Mouse (Mus musculus) liver, postnatal 0 days (tissue): ENCODE measurements at regions not wholly inside any gene's neighbourhood (a gene's known extent, or its start where the extent isn't known, plus 50 kb on each side); places are given as distances from the start of the nearest gene placed in this dataset.

ENCODE experiments used
- ATAC-seq: fragments of 200-750 bp; cut with Nextera tagmentation; 2 replicates; pipeline ENCODE4 v1.8.0; 2017; ENCODE audit warnings: mild to moderate bottlenecking, moderate library complexity
- DNase-seq: peaks from one replicate; pipeline ENCODE4 v3.0.0-alpha.2; 2016
- H3K27ac ChIP-seq: fragments of 300-500 bp; sonication (generic); 2 replicates; pipeline ENCODE4 v1.5.1; 2014; ENCODE audit warnings: antibody characterized with exemption, moderate library complexity, mild to moderate bottlenecking, low read depth
- H3K27me3 ChIP-seq: fragments of 300-500 bp; sonication (generic); 2 replicates; pipeline ENCODE4 v1.6.1; 2014; ENCODE audit warnings: low read length, control low read depth, mixed read lengths; ENCODE audit not compliant: insufficient read depth
- H3K36me3 ChIP-seq: fragments of 300-500 bp; sonication (generic); replicated peaks from 2 replicates; pipeline ENCODE4 v1.6.1; 2014; ENCODE audit warnings: mild to moderate bottlenecking, control low read depth, low read length, moderate library complexity, mixed read lengths; ENCODE audit not compliant: insufficient read depth
- H3K4me1 ChIP-seq: fragments of 300-500 bp; sonication (generic); 2 replicates; pipeline ENCODE4 v1.6.1; 2014; ENCODE audit warnings: antibody characterized with exemption, mild to moderate bottlenecking, control low read depth; ENCODE audit not compliant: insufficient read depth
- H3K4me2 ChIP-seq: fragments of 300-500 bp; sonication (generic); 2 replicates; pipeline ENCODE4 v1.6.1; 2014; ENCODE audit warnings: low read depth, mild to moderate bottlenecking, low read length, moderate library complexity, mixed read lengths
- H3K4me3 ChIP-seq: fragments of 300-500 bp; sonication (generic); 2 replicates; pipeline ENCODE4 v1.5.1; 2014; ENCODE audit warnings: low read depth, low read length
- H3K9ac ChIP-seq: fragments of 300-500 bp; sonication (generic); replicated peaks from 2 replicates; pipeline ENCODE4 v1.6.1; 2014; ENCODE audit warnings: mild to moderate bottlenecking, moderate library complexity
- H3K9me3 ChIP-seq: fragments of 300-500 bp; sonication (generic); 2 replicates; pipeline ENCODE4 v1.6.1; 2016; ENCODE audit warnings: mild to moderate bottlenecking, control low read depth, low read length, mixed read lengths
- CTCF ChIP-seq: sonication (generic); IDR thresholded peaks from 2 replicates; pipeline ENCODE4 v1.5.1; 2016; ENCODE audit warnings: antibody characterized with exemption, low read depth
- EP300 ChIP-seq: IDR thresholded peaks from 2 replicates; pipeline ENCODE4 v1.6.1; 2016; ENCODE audit warnings: antibody characterized with exemption, low read depth, mild to moderate bottlenecking
- WGBS: fragments of 180-500 bp; shearing (Covaris S2); extraction: QIAGEN DNeasy Blood & Tissue Kit; methylation state at CpG from one replicate; pipeline ENCODE4 v1.1.7; 2014; ENCODE audit not compliant: insufficient replicate concordance; 5-methylcytosine and 5-hydroxymethylcytosine counted together

DNA sequence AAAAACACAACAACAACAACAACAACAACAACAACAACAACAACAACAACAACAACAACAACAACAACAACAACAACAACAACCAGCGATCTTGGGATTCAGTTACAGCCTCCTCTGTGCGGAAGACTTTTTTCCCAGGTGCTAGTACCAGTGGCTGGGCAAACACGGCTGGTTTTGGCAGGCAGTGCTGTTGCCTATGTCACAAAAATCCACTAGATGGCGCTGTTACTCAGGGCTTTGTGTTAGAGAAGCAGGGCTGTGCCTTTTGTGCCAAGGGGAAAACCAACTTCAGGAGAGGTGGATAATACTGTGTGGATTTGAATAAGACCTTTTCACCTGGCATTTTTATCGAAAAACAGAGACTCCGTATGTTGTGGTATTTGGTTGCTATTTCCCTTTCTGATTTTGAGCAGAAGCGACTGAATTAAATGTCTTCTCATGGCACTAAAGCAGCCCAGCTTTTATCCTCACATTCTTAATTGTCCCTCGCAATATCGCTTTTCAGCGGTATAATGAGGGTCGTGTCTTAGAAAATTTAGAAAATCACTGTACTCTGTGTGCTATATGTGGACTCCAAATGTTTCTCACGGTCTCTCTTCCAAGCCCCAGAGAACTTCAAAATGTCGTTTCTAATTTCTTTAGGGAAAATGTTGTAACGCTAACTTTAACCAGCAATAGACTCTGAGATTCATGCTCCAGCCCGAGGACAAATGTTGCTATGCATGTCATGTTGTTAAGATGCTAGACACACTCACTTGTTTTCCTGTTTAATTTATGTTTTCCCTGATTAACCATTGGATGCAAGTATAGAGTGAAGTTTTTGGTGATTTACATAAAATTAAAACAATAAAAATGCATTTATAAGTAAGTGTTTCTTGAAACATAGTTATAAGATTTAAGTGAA lies 251.0 kb upstream of the Ccdc54 start:
- 47% methylated on average over 15 of the region's 15 CpGs for WGBS
- Histone ChIP-seq H3K4me2 (no peak overlapping the region), H3K9ac (no peak overlapping the region), H3K36me3 (no peaks in the 10 kb centered on the region), H3K4me3 (no peak overlapping the region), H3K9me3 (no peaks in the 10 kb centered on the region), H3K4me1 (no peaks in the 10 kb centered on the region), H3K27ac (no peak overlapping the region), H3K27me3 (no peaks in the 10 kb centered on the region)
- DNase-seq, result peak; percentile 52
- TF ChIP-seq CTCF (peak; percentile 84), EP300 (no peak)
- 0 out of 2 replicates have a peak, but pooled peaks have one; percentile 45 for ATAC-seq

DNA sequence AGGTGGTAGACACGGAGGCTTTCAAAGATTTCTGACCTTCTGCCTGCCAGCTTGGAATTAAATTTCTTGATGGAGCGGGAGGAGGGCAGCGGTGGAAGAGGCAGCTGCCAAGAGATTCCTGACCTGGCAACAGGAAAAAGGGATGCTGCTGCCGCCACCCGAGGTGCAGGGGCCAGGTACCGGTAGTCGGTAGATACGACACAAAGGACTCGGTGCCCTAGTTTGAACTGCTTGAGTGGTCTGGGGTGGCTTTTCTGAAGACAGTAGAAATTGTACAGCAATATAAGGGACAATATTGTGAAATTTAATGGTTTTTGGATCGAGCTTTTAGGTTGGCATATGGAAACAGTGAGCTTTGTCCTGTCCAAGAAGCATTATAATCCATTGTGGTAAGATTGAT lies 250.3 kb upstream of the Ccdc54 start:
- no peak for DNase-seq
- H3K4me2 ChIP-seq, result no peak overlapping the region
- TF ChIP-seq CTCF (no peak), EP300 (no peak)
- no peak overlapping the region for H3K27ac ChIP-seq
- no peak overlapping the region for H3K4me3 ChIP-seq
- H3K9ac ChIP-seq, result no peak overlapping the region
- 68% methylated on average over 10 of the region's 10 CpGs for whole genome bisulfite sequencing
- no peaks in the 10 kb centered on the region for H3K36me3 ChIP-seq
- no peaks in the 10 kb centered on the region for H3K27me3 ChIP-seq
- H3K9me3 ChIP-seq, result no peaks in the 10 kb centered on the region
- ATAC-seq, result no peak
- H3K4me1 ChIP-seq, result no peaks in the 10 kb centered on the region

DNA sequence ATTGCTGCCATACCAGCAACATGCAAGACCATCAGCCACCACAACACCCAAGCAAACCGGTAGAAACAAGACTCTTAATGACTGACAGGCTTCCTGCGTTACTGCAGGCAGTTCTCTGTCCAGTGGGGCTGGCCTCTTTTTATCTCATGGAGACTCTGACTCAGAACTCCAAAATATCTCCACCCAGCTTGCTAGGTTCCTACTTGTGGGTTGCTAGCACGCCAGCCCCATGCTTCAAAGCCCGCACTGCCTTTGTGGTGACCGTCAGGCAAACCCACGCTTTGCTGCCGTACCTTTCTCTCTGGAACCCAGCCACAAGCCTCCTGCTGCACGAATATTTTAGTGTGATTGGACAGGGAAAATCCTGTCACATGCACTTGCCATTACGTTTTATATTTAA lies 248.7 kb upstream of the Ccdc54 start:
- Histone ChIP-seq H3K36me3 (no peaks in the 10 kb centered on the region), H3K9ac (no peak overlapping the region), H3K4me3 (no peak overlapping the region), H3K4me1 (no peaks in the 10 kb centered on the region), H3K27ac (no peak overlapping the region), H3K27me3 (no peaks in the 10 kb centered on the region), H3K9me3 (no peaks in the 10 kb centered on the region), H3K4me2 (no peak overlapping the region)
- no peak for TF ChIP-seq EP300
- WGBS, result 47% methylated on average over 9 of the region's 9 CpGs
- DNase-seq, result no peak
- ATAC-seq, result no peak

DNA sequence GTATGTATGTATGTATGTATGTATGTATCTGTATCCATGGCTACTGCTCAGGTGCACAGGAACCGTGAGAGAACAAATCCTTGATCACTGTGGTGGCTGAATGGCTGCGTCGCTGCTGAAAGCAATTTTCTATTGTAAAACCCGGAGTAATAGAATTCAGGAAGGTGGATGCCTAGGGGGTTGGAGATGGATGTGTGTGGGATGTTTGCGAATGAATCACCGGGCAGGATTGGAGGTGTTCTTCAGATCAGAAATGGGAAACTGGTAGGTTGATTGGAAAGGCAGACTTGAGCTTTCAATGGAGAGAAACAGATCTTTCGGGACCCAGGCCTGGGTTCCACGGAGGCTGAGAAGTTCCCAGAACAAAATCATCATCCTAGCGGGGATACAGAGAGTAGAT lies 246.5 kb upstream of the Ccdc54 start:
- H3K27ac ChIP-seq, result no peak overlapping the region

DNA sequence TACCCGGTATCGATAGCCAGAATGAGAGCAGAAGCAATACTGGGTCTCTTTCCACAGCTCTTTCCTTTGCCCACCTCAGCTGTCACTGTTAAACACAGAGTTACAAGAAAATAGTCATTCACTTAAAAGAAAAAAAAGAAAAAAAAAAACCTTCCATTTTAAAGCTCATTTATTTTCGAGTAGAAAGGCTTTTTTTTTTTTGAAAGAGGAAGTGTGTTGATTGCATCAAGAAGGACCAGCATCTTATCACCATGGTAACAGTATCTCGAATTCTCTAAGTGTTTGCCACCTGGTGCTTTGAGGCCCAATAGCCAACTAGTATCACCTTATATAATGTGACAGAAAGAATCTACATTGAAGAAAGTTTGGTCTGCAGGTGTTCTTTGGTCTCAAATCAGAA lies 245.5 kb upstream of the Ccdc54 start:
- no peak overlapping the region for H3K4me2 ChIP-seq
- no peaks in the 10 kb centered on the region for H3K4me1 ChIP-seq
- H3K27me3 ChIP-seq, result no peaks in the 10 kb centered on the region
- H3K9ac ChIP-seq, result no peak overlapping the region
- no peak overlapping the region for H3K27ac ChIP-seq
- ATAC-seq (no peak), DNase-seq (no peak)
- H3K4me3 ChIP-seq, result no peak overlapping the region
- WGBS, result 62% methylated on average over 4 of the region's 4 CpGs
- TF ChIP-seq EP300 (no peak), CTCF (no peak)
- no peaks in the 10 kb centered on the region for H3K9me3 ChIP-seq
- H3K36me3 ChIP-seq, result no peaks in the 10 kb centered on the region

More for the DNA sequence above, 246.5 kb upstream of the Ccdc54 start:
- no peak for DNase-seq
- H3K4me1 ChIP-seq, result no peaks in the 10 kb centered on the region
- WGBS, result 82% methylated on average over 9 of the region's 9 CpGs
- H3K27me3 ChIP-seq, result no peaks in the 10 kb centered on the region
- TF ChIP-seq EP300 (no peak), CTCF (no peak)
- no peak overlapping the region for H3K9ac ChIP-seq
- H3K4me2 ChIP-seq, result no peak overlapping the region
- ATAC-seq, result no peak
- no peaks in the 10 kb centered on the region for H3K9me3 ChIP-seq
- H3K36me3 ChIP-seq, result no peaks in the 10 kb centered on the region
- no peak overlapping the region for H3K4me3 ChIP-seq

DNA sequence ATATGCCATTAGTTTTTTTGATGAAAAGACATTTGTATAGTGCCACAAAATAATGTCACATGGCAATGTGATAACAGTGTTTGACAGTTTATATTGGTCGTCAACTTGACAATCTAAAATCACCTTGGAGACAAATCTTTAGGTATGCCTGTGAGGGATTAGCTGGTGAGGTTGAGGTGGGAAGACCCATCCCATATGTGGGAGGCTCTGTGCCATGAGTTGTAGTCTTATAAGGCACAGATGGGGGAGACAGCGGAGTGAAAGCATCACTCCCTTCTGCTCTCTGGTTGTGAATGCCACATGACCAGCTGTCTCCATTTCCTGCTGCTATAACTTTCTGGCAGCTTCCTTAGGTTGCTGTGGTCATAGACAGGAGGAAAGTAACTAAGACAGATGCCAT lies 242.4 kb upstream of the Ccdc54 start:
- H3K4me3 ChIP-seq, result no peak overlapping the region
- ATAC-seq (no peak), DNase-seq (no peak)
- H3K9ac ChIP-seq, result no peak overlapping the region
- H3K9me3 ChIP-seq, result no peaks in the 10 kb centered on the region
- no peaks in the 10 kb centered on the region for H3K36me3 ChIP-seq
- no peak for TF ChIP-seq EP300
- TF ChIP-seq CTCF, result no peak
- H3K27ac ChIP-seq, result no peak overlapping the region
- H3K4me1 ChIP-seq, result no peaks in the 10 kb centered on the region
- no peak overlapping the region for H3K4me2 ChIP-seq
- no peaks in the 10 kb centered on the region for H3K27me3 ChIP-seq
- 85% methylated on average over 2 of the region's 2 CpGs for WGBS

DNA sequence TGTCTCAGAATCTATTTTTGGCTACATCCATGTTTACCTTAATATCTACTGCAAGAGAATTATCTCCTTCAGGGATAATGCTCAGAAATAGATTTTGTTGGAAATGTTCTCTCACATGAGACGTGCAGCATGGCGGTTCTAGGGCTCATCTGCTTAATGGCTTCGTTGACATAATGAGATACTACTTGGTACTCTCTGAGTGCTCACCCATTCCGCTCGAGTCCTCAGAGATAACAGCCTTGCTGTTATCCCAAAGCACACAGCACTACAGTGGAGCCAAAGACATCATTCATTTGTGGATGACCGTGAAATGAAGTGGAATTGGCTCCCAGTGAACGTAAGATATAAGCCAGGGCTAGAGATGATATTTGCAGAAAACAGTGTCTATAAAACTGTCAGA lies 231.4 kb upstream of the Ccdc54 start:
- no peak overlapping the region for H3K27ac ChIP-seq
- H3K9ac ChIP-seq, result no peak overlapping the region
- no peak overlapping the region for H3K4me3 ChIP-seq
- H3K4me1 ChIP-seq, result no peaks in the 10 kb centered on the region
- H3K4me2 ChIP-seq, result no peak overlapping the region
- H3K36me3 ChIP-seq, result no peaks in the 10 kb centered on the region
- 60% methylated on average over 7 of the region's 7 CpGs for WGBS
- no peaks in the 10 kb centered on the region for H3K27me3 ChIP-seq
- ATAC-seq (no peak), DNase-seq (no peak)
- TF ChIP-seq EP300 (no peak), CTCF (no peak)
- H3K9me3 ChIP-seq, result no peaks in the 10 kb centered on the region
